Mouse (Mus musculus) forelimb bud, embryonic 11.5 days (tissue): ENCODE measurements around the gene Tmem59l.

Source experiments
- DNase-seq: peaks from one replicate; pipeline ENCODE4 v3.0.0-alpha.2; 2012; ENCODE audit warnings: low read depth, low spot score

Tmem59l gene

DNA sequence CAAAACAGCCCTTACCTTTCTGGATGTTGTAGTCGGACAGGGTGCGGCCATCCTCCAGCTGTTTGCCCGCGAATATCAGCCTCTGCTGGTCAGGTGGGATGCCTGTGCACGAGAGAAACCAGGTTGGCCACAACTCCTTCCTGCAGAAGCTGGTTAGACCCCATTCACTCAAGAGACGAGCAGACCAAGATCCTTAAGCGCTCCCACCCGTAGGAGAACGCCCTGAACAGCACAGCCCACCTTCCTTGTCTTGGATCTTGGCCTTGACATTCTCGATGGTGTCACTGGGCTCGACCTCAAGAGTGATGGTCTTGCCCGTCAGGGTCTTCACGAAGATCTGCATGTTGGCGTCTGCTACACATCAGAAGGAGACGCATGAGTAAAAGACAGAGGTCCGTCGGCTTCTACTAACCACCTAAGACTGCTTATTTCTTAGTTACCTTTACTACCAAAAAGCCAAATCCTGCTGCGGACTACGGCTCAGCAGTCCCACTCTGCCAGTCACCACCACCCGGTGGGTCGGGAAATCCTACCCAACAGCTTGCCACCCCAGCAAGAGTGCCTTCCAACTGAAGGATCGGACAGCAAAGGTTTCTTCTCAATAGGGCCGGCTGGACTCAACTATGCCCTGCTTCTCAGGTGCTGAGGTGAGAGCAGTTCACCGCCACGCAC is 22.3 kb upstream of the Tmem59l start:
- DNase-seq, result no peak

- no peak for DNase-seq
Observed at GRCm38 (mm10) chr8:70507027-70507393, 19.9 kb upstream of the Tmem59l start.

GRCm38 (mm10) chr8:70506328-70507026 is 19.3 kb upstream of the Tmem59l start, which contains the start of gene Rex1bd:
Rex1bd (minus strand) TSS chr8:70506752.
- DNase-seq, result peak; percentile 93

- no peak for DNase-seq
Observed at GRCm38 (mm10) chr8:70505698-70506327, 18.7 kb upstream of the Tmem59l start.

GRCm38 (mm10) chr8:70504851-70505250 is 17.7 kb upstream of the Tmem59l start:
- DNase-seq, result peak; percentile 86

DNA sequence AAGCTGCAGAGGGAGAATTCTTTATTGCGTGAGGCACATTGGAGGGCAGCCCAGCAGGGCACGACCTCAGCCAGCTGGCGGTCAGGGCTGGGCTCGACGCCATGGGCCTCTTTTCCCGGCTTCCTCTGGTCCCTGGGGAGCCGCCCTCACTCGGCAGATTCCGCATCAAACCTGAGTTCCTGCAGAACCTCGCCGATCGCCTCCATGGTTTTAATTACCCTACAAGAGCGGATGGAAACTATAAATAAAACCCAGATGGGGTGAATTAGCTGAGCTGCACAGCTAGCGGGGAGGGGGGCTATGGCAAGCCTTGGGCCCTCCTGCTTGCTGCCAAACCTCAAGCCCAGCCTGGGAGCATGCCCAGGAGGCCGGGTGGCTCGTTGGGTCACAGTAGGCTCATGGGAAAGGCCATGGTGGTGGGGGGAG is 17.1 kb upstream of the Tmem59l start:
- DNase-seq, result peak; percentile 88

GRCm38 (mm10) chr8:70503062-70503750 is 16.0 kb upstream of the Tmem59l start:
- DNase-seq, result peak; percentile 77

DNA sequence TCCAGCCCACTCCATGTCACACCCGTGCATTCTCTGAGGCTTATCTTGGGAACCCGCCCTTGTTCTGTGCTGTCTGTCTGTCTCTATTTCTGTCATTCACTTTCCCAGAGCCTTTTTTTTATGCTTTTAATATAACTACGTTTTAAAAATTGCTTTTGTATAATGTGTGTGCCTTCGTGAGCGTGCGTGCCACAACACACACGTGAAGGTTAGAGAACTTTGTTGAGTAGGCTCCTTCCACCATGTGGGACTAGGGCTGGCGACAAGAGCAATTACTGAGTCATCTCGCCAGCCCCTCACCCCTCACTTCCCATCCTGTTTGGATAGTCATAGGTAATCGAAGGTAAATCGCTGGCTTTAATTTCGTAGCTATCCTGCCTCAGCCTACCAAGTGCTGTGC is 15.4 kb upstream of the Tmem59l start:
- DNase-seq, result no peak

DNA sequence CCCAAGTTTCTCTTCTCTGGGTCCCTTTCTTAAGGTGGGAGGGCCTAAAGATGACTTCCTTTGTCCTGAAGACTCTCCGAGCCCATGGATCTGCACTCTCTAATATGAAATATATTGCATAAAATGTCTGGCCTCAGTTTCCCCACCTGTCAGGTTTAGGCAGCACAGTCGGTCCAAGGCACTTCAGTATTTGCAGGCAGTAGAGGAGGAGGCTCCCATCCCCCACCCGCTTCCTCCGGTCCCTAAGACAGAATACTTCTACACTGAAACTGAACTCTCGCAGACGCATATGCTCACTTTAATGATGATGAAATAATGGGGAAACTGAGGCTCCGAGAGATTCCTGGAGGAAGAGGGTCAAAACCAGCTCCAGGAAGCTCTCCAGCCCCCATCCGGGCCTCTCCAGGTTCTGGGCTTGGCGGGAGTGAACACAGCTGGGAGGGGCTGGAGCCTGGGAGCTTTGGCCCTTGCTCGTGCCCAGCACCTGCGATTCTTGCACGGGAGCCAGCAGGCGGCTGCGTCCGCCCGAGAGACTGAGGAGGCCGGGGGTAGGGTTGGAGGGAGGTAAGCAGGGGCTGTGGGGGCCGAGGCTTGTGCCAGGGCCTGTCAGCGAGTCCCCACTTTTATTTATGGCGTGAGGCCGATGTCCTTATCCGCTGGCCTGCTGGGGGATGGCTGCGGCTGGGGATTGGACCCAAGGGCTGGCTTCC is 14.8 kb upstream of the Tmem59l start:
- no peak for DNase-seq

GRCm38 (mm10) chr8:70500386-70501301 is 13.5 kb upstream of the Tmem59l start:
- DNase-seq, result no peak

- DNase-seq, result no peak
Observed at GRCm38 (mm10) chr8:70495771-70496062, 8.6 kb upstream of the Tmem59l start.

GRCm38 (mm10) chr8:70495001-70495770 is 8.0 kb upstream of the Tmem59l start:
- no peak for DNase-seq

- no peak for DNase-seq
Observed at GRCm38 (mm10) chr8:70494416-70494945, 7.3 kb upstream of the Tmem59l start.

- no peak for DNase-seq
Observed at GRCm38 (mm10) chr8:70493692-70494415, 6.7 kb upstream of the Tmem59l start.

DNA sequence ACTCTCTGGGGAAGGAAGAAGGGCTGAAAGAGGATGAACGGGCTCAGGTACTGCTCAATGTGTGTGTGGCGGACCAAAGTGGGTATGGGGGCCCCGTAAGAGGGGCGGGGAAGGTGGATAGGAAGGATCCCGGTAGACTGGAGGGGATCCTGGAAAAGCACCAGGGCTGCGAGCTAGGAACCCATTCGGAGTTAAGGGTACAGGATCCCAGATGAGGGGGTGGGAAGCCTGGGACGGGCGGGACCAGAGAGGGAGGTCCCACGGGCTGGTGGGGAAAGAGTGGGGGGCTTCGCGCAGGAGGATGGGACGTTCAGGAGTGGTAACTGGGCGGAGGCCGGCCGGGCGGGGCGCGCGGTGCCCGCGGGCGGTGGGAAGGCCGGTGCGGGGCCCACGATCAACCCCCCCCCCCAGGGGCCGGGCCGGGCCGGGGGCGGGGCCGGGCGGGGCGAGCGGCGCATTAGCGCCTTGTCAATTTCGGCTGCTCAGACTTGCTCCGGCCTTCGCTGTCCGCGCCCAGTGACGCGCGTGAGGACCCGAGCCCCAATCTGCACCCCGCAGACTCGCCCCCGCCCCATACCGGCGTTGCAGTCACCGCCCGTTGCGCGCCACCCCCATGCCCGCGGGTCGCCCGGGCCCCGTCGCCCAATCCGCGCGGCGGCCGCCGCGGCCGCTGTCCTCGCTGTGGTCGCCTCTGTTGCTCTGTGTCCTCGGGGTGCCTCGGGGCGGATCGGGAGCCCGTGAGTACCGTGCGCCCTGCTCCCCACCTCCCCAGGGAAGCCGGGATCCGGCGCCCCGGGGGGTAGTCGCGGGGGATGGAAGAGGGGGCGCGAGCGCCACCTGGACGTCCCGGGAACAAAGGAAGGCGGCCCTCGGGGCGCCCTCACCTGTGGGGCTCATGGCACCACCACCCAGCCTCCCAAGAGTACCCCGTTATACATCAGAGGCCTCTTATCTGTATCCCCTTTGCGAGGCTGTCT is 5.8 kb upstream of the Tmem59l start, which contains the start of gene Crlf1:
Gene Crlf1, plus strand, starts transcription at position 495 of the 977 bp plus-strand sequence.
- DNase-seq, result no peak

DNA sequence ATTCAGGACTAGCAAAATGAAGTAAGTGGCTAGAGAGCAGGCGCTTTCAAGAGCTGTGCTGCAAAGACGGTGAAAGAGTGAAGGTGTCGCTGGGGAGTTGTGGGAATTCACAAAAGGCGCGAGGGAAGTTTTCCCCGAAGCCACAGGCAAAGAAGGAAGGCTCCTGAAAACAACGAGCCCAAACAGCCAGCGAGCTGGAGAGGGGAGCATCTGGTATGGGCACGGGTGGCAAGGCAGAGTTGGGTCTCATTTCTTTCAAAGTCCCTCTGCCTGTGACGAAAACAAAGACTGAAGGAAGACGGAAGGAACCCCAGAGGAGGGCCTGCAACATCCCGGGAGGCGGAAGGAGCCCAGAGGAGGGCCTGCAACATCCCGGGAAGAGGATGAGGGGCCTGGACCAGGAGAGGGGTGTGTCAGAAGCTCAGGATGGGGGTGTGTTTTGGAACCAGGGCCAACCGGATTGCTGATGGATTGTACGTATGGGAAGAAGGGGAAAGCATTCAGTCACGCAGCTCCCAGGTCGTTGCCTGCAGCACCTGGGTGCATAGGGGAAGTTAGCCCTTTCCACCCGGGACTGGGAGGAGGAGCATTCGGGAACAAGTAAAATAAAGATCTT is 3.8 kb upstream of the Tmem59l start:
- DNase-seq, result no peak
